Mouse (Mus musculus) heart, postnatal 36 days (tissue): ENCODE data around the gene Batf2. TPM values are rescaled to one million over a fixed set of nuclear protein-coding genes. Genes with fewer than 3 reads are reported as not detected.
A peak's percentile ranks its signal among the peaks of the same experiment; 100 is the strongest.
"Not testable (repeated sequence)": the region's sequence is repeated elsewhere in the genome, so short reads cannot be mapped to it uniquely, and the experiment has no call there.

Source experiments
- DNase-seq, 2 experiments: peaks; one replicate each; pipeline ENCODE4 v3.0.0; 2021 to 2022
- intact Hi-C: fragments of 180-260 bp; cut with DNase I; formaldehyde crosslinking; loops from one replicate; pipeline ENCODE4 v1.15.1; 2025
- total RNA-seq, 2 experiments: library from RNA; stranded (reverse); gene quantifications; 2 replicates each; pipeline ENCODE4 v1.2.3; 2021

Gene Batf2
- total RNA-seq, 2 experiments from 2014 or later: 0.69 to 0.89 TPM

- intact Hi-C loops, DNase-seq: not testable (repeated sequence)
These were observed 10.2 kb upstream of the Batf2 start for GRCm38 (mm10) chr19:6130414-6131128.

DNA sequence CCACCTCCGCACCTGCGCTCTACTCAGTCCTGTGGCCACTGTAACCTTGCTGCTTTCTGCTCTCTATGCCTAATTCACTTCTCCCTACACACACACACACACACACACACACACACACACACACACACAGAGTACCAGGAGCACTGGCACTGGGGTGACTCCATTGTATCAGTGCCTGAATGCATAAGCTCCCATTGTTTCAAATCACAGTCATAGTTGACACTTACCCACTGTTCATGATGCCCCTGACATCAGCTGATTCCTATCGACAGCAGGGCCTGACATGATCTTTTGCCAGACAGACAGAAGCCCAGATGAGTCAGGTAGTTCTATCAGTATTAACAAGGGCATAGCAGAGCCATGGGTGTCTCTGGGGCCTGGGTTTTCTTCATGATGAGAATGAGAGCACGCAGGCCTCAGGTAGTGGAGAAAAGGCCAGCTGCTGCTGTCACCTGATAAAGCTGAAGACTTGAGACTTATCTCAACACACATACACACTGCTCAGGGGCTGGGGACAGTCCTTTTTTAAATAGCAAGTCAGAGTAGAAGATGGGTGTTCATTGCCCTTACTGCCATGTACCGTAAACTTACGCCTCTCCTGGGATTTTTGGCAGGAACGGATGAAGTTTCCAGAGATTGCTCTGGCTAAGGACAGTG is 8.5 kb upstream of the Batf2 start:
- intact Hi-C loops: no loop called here
- no peak for DNase-seq

DNA sequence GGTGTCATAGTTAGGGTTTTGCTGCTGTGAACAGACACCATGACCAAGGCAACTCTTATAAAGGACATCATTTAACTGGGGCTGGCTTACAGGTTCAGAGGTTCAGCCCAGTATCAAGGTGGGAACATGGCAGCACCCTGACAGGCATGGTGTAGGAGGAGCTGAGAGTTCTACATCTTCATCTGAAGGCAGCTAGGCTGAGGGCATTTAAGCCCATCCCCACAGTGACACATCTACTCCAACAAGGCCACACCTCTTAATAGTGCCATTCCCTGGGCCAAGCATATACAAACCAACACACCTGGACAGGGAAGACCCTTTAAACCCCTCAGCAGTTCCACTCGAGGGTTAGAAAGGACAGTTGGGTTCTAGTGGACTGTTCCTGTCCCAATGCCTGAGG is 7.6 kb upstream of the Batf2 start:
- intact Hi-C loops, DNase-seq: not testable (repeated sequence)

DNA sequence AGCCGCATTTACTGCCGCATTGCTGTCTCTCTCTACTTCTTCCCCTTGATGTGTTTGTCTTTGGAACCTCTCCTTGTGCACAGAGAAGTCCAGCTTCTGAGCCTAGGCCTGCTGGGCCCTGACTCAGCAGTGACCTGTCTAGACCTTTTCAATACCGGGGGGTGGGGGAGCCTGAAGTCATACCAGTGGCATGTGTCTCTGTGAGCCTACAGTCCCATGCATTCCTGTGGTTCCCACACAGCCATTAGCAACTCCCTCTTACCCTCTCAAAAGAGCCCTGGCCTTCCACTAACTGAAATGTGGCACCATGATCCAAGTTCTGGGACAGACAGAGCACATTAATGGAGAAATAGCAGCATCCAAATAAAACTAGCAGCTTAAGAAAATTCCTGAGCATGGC is 4.4 kb upstream of the Batf2 start:
- no peak for DNase-seq
- intact Hi-C loops: no loop called here

DNA sequence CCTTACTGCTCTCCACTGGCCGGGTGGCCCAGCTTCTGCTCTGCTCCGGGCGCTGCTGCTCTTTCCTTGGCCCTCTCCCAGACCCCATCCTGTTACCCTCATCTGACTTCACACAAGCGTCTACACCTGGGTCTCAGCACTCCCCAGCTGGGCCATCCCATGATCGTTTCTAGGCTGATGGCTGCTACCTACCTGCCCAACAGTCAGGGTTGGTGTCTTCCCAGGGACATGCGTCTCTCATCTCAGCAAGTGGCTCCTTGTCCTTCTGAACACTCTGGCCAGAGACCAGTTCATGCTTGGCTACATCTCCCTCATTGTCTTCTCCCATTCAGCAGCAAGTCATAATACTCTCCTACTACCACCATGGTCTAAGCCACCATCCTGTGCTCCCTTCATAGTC is 1.1 kb upstream of the Batf2 start:
- intact Hi-C loops: loop anchor here (2.0 to 5.0 kb wide), 2 partner anchors 97 to 193 kb away; partner anchors contain the start of gene Men1
- no peak for DNase-seq

DNA sequence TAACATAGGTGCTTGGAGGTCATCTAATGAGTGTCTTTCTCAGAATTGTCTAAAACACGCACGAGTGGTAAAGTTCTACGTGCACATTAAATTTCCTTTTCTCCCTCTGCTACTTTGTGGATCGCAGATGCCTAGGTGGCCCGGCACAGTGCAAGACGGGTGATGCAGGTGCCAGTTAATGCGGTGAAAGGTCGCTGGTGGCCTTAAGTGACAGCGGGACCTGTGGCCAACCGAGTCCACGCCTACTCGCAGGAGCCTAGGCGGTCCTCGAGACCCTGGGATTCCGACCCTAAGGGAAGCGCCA is 457 bp upstream of the Batf2 start:
- intact Hi-C loops: loop anchor here (2.0 to 5.0 kb wide), 2 partner anchors 96 to 192 kb away; partner anchors contain the start of gene Men1
- no peak for DNase-seq

DNA sequence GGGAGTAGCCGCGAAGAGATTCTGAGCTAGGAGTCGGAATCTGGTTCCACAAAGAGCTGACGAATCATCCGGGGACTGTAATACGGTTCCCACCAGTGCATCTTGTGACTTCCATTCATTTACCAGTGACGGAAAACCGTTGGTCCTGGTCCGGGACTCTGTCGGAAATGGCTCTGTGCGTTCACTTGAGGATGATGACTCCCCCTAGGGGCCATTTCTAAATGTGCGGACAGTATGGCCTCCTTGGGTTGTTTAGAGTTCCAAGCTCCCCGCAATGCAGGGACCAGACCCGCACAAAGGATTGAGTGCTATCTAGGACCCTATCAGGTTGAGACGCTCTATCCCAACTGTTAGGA is 589 bp downstream of the Batf2 start, which contains the start of gene Arl2:
TSS of gene Arl2 (minus strand) at position 155 of the 356 bp plus-strand sequence.
- DNase-seq: peak; percentile 71
- intact Hi-C loops: loop anchor here (2.0 to 5.0 kb wide), 2 partner anchors 95 to 191 kb away; partner anchors contain the start of gene Men1

- no peak for DNase-seq
- intact Hi-C loops: loop anchor here (5.0 kb wide), 1 partner anchor 187 kb away; the partner anchor contains the start of gene Men1
These were observed 4.1 kb downstream of the Batf2 start for GRCm38 (mm10) chr19:6144842-6145241.

DNA sequence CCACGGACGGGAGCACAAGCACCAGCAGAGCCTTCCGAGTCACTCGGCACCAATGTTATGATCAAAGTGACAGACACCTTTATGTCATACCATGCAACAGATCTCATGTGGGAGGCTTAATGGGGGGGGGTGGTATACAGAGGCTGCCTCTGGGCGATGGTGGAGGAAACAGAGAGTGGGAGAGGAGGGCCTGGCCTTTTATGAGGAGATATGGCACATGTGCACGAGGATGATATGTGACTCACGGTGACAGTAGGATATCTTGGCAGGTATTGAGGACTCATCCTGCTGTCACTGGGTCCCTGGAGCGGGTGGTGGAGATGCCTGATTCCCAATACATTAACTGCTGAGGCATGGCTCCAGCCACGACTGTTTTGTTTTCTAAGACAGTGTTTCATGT is 14.4 kb downstream of the Batf2 start:
- intact Hi-C loops: no loop called here
- DNase-seq: no peak

GRCm38 (mm10) chr19:6156372-6156771 is 15.6 kb downstream of the Batf2 start:
- DNase-seq: no peak
- intact Hi-C loops: no loop called here

- no peak for DNase-seq
- intact Hi-C loops: no loop called here
These were observed 16.4 kb downstream of the Batf2 start for GRCm38 (mm10) chr19:6157220-6157619.

DNA sequence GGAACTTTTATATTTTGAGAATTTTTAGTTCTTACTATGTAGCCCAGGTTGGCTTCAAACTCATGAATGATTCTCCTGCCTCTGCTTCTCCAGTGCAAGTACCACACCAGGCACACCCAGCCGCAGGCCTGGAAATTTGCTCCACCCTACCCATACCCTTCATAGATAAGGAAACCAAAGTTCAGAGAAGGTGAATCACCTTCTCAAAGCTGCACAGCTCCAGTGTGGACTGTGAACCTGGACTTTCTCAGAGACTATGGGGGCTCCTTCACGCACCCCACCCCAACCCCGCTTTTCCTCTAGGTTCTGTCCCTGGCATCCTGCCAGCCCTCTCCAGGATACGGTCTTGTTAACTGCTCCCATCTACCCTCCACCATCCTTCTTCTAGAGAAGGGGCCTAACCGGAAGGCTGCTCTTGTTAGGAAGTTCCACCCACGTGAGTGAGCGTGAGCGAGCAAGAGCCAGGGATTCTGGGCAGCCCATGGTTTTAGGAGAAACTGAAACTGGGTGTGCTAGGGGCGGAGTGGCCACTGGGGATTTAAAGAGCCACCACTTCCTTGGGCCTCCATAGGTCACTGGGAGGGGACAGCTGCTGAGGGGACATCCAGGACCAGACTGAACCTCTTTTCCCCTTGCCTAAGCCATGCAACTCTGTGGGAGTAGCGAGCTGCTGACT is 23.2 kb downstream of the Batf2 start:
- intact Hi-C loops: no loop called here
- DNase-seq: peak; percentile 30 to 37

GRCm38 (mm10) chr19:6166750-6167149 is 26.0 kb downstream of the Batf2 start:
- DNase-seq: no peak
- intact Hi-C loops: no loop called here

DNA sequence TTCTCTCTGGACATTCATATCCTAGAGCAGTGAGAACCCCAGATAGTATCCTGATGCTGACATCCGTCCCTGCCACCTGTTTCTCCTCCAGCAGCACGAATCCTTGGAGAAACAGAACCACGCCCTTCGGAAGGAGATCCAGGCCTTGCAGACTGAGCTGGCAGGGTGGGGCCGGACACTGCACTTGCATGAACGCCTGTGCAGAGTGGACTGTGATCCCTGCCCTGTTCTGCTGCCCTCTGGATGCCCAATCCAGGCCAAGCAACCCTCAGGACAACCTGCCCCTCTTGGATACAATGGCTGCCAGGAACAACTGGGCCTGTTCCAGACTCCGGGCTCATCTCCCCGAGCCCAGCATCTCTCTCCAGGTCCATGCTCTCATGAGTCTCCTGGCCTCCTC is 30.4 kb downstream of the Batf2 start:
- no peak for DNase-seq
- intact Hi-C loops: no loop called here

DNA sequence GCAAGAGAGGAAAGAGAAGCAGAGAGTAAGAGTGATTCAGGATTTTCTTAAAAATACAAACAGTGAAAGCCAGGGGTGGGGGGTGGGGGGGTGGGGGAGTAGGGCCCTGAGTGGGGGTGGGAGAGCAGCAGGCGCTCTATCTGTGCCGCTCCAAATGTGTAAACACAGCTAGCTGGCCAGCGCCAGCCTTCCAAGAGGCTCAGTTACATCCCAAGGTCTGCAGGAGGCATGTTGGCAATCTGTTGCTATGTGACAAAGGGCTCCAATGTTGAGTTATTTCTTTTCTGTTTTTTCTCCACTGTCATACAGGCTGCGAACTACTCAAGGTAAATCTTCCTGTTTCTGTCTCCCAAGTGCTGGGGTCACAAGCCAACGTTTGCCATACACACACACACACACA is 34.0 kb downstream of the Batf2 start:
- no peak for DNase-seq
- intact Hi-C loops: no loop called here

- intact Hi-C loops: no loop called here
- DNase-seq: no peak
These were observed 38.0 kb downstream of the Batf2 start for GRCm38 (mm10) chr19:6178775-6179174.

DNA sequence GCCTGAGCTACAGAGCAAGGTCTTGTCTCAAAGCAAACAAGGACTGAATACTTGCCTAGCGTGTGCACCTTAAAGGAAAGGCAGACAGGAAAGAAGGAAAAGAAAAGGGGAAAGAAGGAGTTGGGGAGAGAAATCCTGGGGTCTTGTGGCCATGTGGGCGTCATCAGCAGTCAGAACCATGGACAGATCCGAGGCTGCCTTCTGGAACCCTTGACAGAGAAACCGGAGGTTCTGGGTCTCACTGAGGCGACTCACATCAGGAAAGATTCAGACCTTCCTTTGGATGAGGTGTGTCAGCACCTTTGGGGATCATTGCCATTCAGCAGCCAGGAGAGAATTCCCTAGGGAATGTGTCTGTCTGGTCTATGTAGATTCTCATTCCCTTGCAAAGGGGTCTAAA is 40.8 kb downstream of the Batf2 start:
- intact Hi-C loops: no loop called here
- DNase-seq: no peak

- intact Hi-C loops: no loop called here
- no peak for DNase-seq
These were observed 41.8 kb downstream of the Batf2 start for GRCm38 (mm10) chr19:6182534-6182933.

DNA sequence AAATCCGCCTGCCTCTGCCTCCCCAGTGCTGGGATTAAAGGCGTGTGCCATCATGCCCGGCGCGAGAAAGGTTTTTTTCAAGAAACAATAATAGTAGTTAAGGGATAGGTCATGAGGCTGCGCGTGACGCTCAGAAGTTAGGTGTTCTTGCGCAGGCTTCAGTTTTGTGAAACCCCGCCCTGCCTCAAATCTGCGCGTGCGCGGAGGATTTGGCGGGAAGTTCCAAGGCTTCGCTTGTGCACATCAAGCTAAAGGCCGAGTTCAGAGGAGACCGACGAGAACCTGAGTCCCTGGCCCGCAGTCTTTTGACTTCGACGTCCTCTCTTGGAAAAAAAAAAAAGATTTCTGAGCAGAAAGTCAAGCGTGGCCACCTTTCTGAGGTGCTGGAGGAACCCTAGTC is 43.3 kb downstream of the Batf2 start, which contains the start of gene Majin:
TSS of gene Majin (plus strand) at position 258 of the 400 bp plus-strand sequence.
- DNase-seq: no peak
- intact Hi-C loops: no loop called here

GRCm38 (mm10) chr19:6204265-6204664 is 63.5 kb downstream of the Batf2 start:
- intact Hi-C loops: no loop called here

DNA sequence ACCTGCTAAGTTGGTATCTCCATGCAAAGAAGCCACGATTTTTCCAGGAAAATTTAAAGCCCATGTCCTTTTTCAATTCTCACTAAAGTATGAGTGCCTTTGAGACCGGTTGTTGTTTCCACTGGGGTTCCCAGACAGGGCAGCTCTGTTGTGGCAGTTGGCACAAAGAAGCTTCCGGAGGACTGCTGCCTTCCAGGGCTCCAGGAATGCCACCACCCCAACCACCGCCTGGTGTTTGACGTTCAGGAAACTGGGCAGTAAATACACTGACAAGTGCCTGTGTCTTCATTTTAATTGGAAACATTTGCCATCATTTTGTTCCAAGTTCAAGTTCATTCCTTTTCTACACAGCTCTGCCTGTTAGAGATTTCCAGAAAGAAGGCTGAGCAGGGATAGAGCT is 65.9 kb downstream of the Batf2 start:
- intact Hi-C loops: no loop called here
- no peak for DNase-seq

More at GRCm38 (mm10) chr19:6204265-6204664, 63.5 kb downstream of the Batf2 start:
- no peak for DNase-seq
